Mouse (Mus musculus) MEL (cell line): ENCODE measurements around the gene Bpifc. TPM values are rescaled to one million over a fixed set of nuclear protein-coding genes. Genes with fewer than 3 reads are reported as not detected.

Experiments used
- DNase-seq: peaks from one replicate; pipeline ENCODE4 v3.0.0; 2011; ENCODE audit warnings: low read depth, low spot score
- H3K27ac ChIP-seq: 2 replicates; pipeline ENCODE4 v1.5.1; 2012; ENCODE audit warnings: low read depth, mild to moderate bottlenecking, control low read depth, low read length, moderate library complexity; ENCODE audit not compliant: control insufficient read depth
- H3K27me3 ChIP-seq, 2 experiments: fragments of 150-350 bp in 1 of 2; sonication (generic) in 1 of 2; 2 replicates each; pipeline ENCODE4 v1.6.1; 2012; ENCODE audit warnings: low read length in 2 of 2, mild to moderate bottlenecking in 2 of 2, improper control_type of control experiment in 1 of 2, moderate library complexity in 1 of 2; ENCODE audit not compliant: insufficient read depth in 2 of 2, control insufficient read depth in 1 of 2
- H3K36me3 ChIP-seq, 2 experiments: 2 replicates each; pipeline ENCODE4 v1.6.1; 2012 to 2014; ENCODE audit warnings: low read length in 2 of 2, improper control_type of control experiment in 1 of 2, inconsistent platforms in 1 of 2, mild to moderate bottlenecking in 1 of 2; ENCODE audit not compliant: insufficient read depth in 2 of 2, control insufficient read depth in 1 of 2
- H3K4me1 ChIP-seq, 2 experiments: fragments of 150-350 bp in 1 of 2; sonication (generic) in 1 of 2; 2 replicates each; pipeline ENCODE4 v1.6.1; 2012; ENCODE audit warnings: low read length in 2 of 2, improper control_type of control experiment in 1 of 2, mild to moderate bottlenecking in 1 of 2; ENCODE audit not compliant: insufficient read depth in 2 of 2, control insufficient read depth in 1 of 2
- H3K4me3 ChIP-seq, 2 experiments: fragments of 150-350 bp in 1 of 2; sonication (generic) in 1 of 2; 2 replicates each; pipeline ENCODE4 v1.5.1; 2012; ENCODE audit warnings: low read depth in 2 of 2, low read length in 2 of 2, mild to moderate bottlenecking in 2 of 2, moderate library complexity in 2 of 2, control low read depth in 1 of 2, improper control_type of control experiment in 1 of 2; ENCODE audit not compliant: control insufficient read depth in 1 of 2, insufficient read depth in 1 of 2
- H3K79me2 ChIP-seq: 2 replicates; pipeline ENCODE4 v1.6.1; 2012; ENCODE audit warnings: mild to moderate bottlenecking, low read length, moderate library complexity; ENCODE audit not compliant: control insufficient read depth, poor library complexity, insufficient read depth
- H3K9ac ChIP-seq: 2 replicates; pipeline ENCODE4 v1.6.1; 2012; ENCODE audit warnings: low read depth, mild to moderate bottlenecking, control low read depth, low read length, moderate library complexity; ENCODE audit not compliant: control insufficient read depth, poor library complexity, severe bottlenecking
- H3K9me3 ChIP-seq: fragments of 150-350 bp; sonication (generic); replicated peaks from 2 replicates; pipeline ENCODE4 v1.6.1; 2012; ENCODE audit warnings: mild to moderate bottlenecking, low read length, improper control_type of control experiment, moderate library complexity; ENCODE audit not compliant: insufficient read depth
- CHD2 ChIP-seq: IDR thresholded peaks from 2 replicates; pipeline ENCODE4 v1.6.1; 2011; ENCODE audit warnings: low read length, improper control_type of control experiment
- CTCF ChIP-seq, 3 experiments: IDR thresholded peaks in 2 of 3; conservative IDR thresholded peaks in 1 of 3; 2 replicates each; pipeline ENCODE4 v1.5.1; 2011 to 2012; ENCODE audit warnings: low read length in 3 of 3, low read depth in 2 of 3, mild to moderate bottlenecking in 2 of 3, improper control_type of control experiment in 1 of 3, inconsistent platforms in 1 of 3, mixed read lengths in 1 of 3, moderate library complexity in 1 of 3; ENCODE audit not compliant: control insufficient read depth in 1 of 3, insufficient read depth in 1 of 3, poor library complexity in 1 of 3, severe bottlenecking in 1 of 3
- E2F4 ChIP-seq: IDR thresholded peaks from 2 replicates; pipeline ENCODE4 v1.6.1; 2011; ENCODE audit warnings: low read depth, low read length, improper control_type of control experiment, borderline replicate concordance
- ELF1 ChIP-seq: IDR thresholded peaks from 2 replicates; pipeline ENCODE4 v1.6.1; 2014; ENCODE audit warnings: low read depth, mild to moderate bottlenecking, inconsistent platforms, low read length, improper control_type of control experiment, moderate library complexity
- EP300 ChIP-seq, 2 experiments: IDR thresholded peaks; 2 replicates each; pipeline ENCODE4 v1.6.1; 2011; ENCODE audit warnings: improper control_type of control experiment in 2 of 2, low read length in 2 of 2, low read depth in 1 of 2, mild to moderate bottlenecking in 1 of 2
- ETS1 ChIP-seq: IDR thresholded peaks from 2 replicates; pipeline ENCODE4 v1.6.1; 2012; ENCODE audit warnings: low read depth, mild to moderate bottlenecking, inconsistent platforms, low read length, improper control_type of control experiment, moderate library complexity
- GABPA ChIP-seq: IDR thresholded peaks from 2 replicates; pipeline ENCODE4 v1.6.1; 2012; ENCODE audit warnings: low read depth, mild to moderate bottlenecking, inconsistent platforms, low read length, improper control_type of control experiment, moderate library complexity
- HCFC1 ChIP-seq: IDR thresholded peaks from 2 replicates; pipeline ENCODE4 v1.6.1; 2012; ENCODE audit warnings: low read depth, mild to moderate bottlenecking, inconsistent platforms, low read length, improper control_type of control experiment, moderate library complexity
- KAT2A ChIP-seq: conservative IDR thresholded peaks from 2 replicates; pipeline ENCODE4 v1.6.1; 2012; ENCODE audit warnings: low read depth, low read length, improper control_type of control experiment, inconsistent platforms
- MAFK ChIP-seq: IDR thresholded peaks from 2 replicates; pipeline ENCODE4 v1.6.1; 2011; ENCODE audit warnings: low read depth, mild to moderate bottlenecking, low read length, improper control_type of control experiment, borderline replicate concordance
- MAX ChIP-seq: IDR thresholded peaks from 2 replicates; pipeline ENCODE4 v1.6.1; 2011; ENCODE audit warnings: low read length, improper control_type of control experiment
- MEF2A ChIP-seq: IDR thresholded peaks from 2 replicates; pipeline ENCODE4 v1.6.1; 2014; ENCODE audit warnings: low read depth, mild to moderate bottlenecking, inconsistent platforms, low read length, improper control_type of control experiment; ENCODE audit not compliant: poor library complexity, insufficient replicate concordance, severe bottlenecking; ENCODE audit errors: extremely low read depth
- NRF1 ChIP-seq: IDR thresholded peaks from 2 replicates; pipeline ENCODE4 v1.6.1; 2014; ENCODE audit warnings: low read depth, mild to moderate bottlenecking, inconsistent platforms, low read length, improper control_type of control experiment, moderate library complexity; ENCODE audit not compliant: poor library complexity, insufficient read depth, severe bottlenecking
- POLR2A ChIP-seq, 2 experiments: IDR thresholded peaks; 2 replicates each; pipeline ENCODE4 v1.6.1; 2011 to 2012; ENCODE audit warnings: low read length in 2 of 2, mild to moderate bottlenecking in 2 of 2, control low read depth in 1 of 2, improper control_type of control experiment in 1 of 2, low read depth in 1 of 2, moderate library complexity in 1 of 2; ENCODE audit not compliant: control insufficient read depth in 1 of 2, insufficient read depth in 1 of 2, poor library complexity in 1 of 2
- POLR2AphosphoS5 ChIP-seq: IDR thresholded peaks from 2 replicates; pipeline ENCODE4 v1.6.1; 2012; ENCODE audit warnings: low read depth, borderline replicate concordance, mild to moderate bottlenecking, inconsistent platforms, low read length, moderate library complexity, mixed read lengths
- SIN3A ChIP-seq: IDR thresholded peaks from 2 replicates; pipeline ENCODE4 v1.6.1; 2012; ENCODE audit warnings: low read length, improper control_type of control experiment, inconsistent platforms
- TAL1 ChIP-seq: IDR thresholded peaks from 2 replicates; pipeline ENCODE4 v1.6.1; 2012; ENCODE audit warnings: mild to moderate bottlenecking, inconsistent platforms, low read length, moderate library complexity, mixed read lengths
- TBP ChIP-seq: IDR thresholded peaks from 2 replicates; pipeline ENCODE4 v1.8.0; 2011; ENCODE audit warnings: low read depth, low read length, improper control_type of control experiment
- TCF12 ChIP-seq: IDR thresholded peaks from 2 replicates; pipeline ENCODE4 v1.6.1; 2014; ENCODE audit warnings: low read depth, mild to moderate bottlenecking, inconsistent platforms, low read length, improper control_type of control experiment, moderate library complexity
- USF1 ChIP-seq: IDR thresholded peaks from 2 replicates; pipeline ENCODE4 v1.6.1; 2014; ENCODE audit warnings: low read depth, mild to moderate bottlenecking, inconsistent platforms, low read length, improper control_type of control experiment, moderate library complexity
- ZKSCAN1 ChIP-seq: IDR thresholded peaks from 2 replicates; pipeline ENCODE4 v1.6.1; 2012; ENCODE audit warnings: low read depth, mild to moderate bottlenecking, inconsistent platforms, low read length, improper control_type of control experiment, moderate library complexity
- ZMIZ1 ChIP-seq: IDR thresholded peaks from 2 replicates; pipeline ENCODE4 v1.6.1; 2012; ENCODE audit warnings: low read depth, mild to moderate bottlenecking, inconsistent platforms, low read length, improper control_type of control experiment, moderate library complexity
- polyA plus RNA-seq, 2 experiments: library from polyadenylated mRNA; stranded (reverse) in 1 of 2; unstranded in 1 of 2; fragments of >175 nt in 1 of 2; fragments of >200 nt in 1 of 2; gene quantifications; 2 replicates each; pipeline versions ENCODE4 v1.2.1 to v1.2.4; 2012; ENCODE audit warnings: low replicate concordance in 2 of 2, low read depth in 1 of 2; ENCODE audit not compliant: insufficient read length in 2 of 2, insufficient read depth in 1 of 2, missing spikeins in 1 of 2
- total RNA-seq: library from RNA; depleted of rRNA; stranded (reverse); fragments of 300-350 nt; gene quantifications from 2 replicates; pipeline ENCODE4 v1.2.3, GENCODE M21; 2012

Bpifc gene
- total and polyA plus RNA-seq, 3 experiments = 0.03 TPM; not detected in 2

- peak; percentile 26 for DNase-seq
- Histone ChIP-seq H3K4me1 (peaks cover 0 to 3% of the 10 kb centered on the region in 2 experiments; a peak in 2 of 4 replicates), H3K9me3 (no peaks in the 10 kb centered on the region)
Measured at GRCm38 (mm10) chr10:86056297-86056903, 44.7 kb upstream of the Bpifc start.

GRCm38 (mm10) chr10:86052818-86053522 is 41.3 kb upstream of the Bpifc start:
- Histone ChIP-seq H3K36me3 (peaks cover 0 to 6% of the 10 kb centered on the region in 2 experiments; a peak in 3 of 4 replicates), H3K79me2 (no peaks in the 10 kb centered on the region), H3K9me3 (no peaks in the 10 kb centered on the region), H3K4me3 (no peak overlapping the region)
- DNase-seq = peak; percentile 42
- TF ChIP-seq TAL1 (peak; percentile 62), USF1 (0 out of 2 replicates have a peak, but pooled peaks have one; percentile 7), HCFC1 (no peak), TBP (no peak), TCF12 (peak; percentile 21; the same call in 1 of the 2 replicates), MAFK (no peak), EP300 (IDR thresholded peaks at IDR 0.05; ENCODE audit: low read depth in 1 of 2, low read length in 2 of 2) (peak in 1 of 2 experiments; percentile 63; a peak in 2 of 4 replicates)
- TF ChIP-seq, all 39 proteins: peak for 4
- Histone ChIP-seq H3K4me1 (peaks cover 0 to 3% of the 10 kb centered on the region in 2 experiments; a peak in 2 of 4 replicates), H3K9ac (no peak overlapping the region), H3K27ac (no peak overlapping the region), H3K27me3 (no peaks in the 10 kb centered on the region)

More at GRCm38 (mm10) chr10:86056297-86056903, 44.7 kb upstream of the Bpifc start:
- Histone ChIP-seq H3K27ac (no peak overlapping the region), H3K27me3 (no peaks in the 10 kb centered on the region), H3K9ac (no peak overlapping the region), H3K79me2 (no peaks in the 10 kb centered on the region), H3K4me3 (no peak overlapping the region), H3K36me3 (no peaks in the 10 kb centered on the region; a peak in 2 of 4 replicates)
- TF ChIP-seq ZKSCAN1 (no peak), CTCF (IDR thresholded peaks at IDR 0.05 in 2 of 3, conservative IDR thresholded peaks at IDR 0.05 in 1 of 3; ENCODE audit: control insufficient read depth in 1 of 3, insufficient read depth in 1 of 3, low read depth in 2 of 3, low read length in 3 of 3, poor library complexity in 1 of 3, severe bottlenecking in 1 of 3) (peak in 2 of 3 experiments; percentile 19 to 46; a peak in 4 of 6 replicates)

- peaks cover 0 to 15% of the 10 kb centered on the region in 2 experiments; a peak in 3 of 4 replicates for H3K36me3 ChIP-seq
- no peaks in the 10 kb centered on the region for H3K79me2 ChIP-seq
- no peak for DNase-seq
Measured at GRCm38 (mm10) chr10:86050522-86050921, 38.8 kb upstream of the Bpifc start.

More at GRCm38 (mm10) chr10:86050522-86050921, 38.8 kb upstream of the Bpifc start:
- no peak for TF ChIP-seq KAT2A
- no peak for TF ChIP-seq MAX
- no peak for TF ChIP-seq E2F4
- no peak for TF ChIP-seq NRF1
- TF ChIP-seq TAL1 = no peak
- no peak for TF ChIP-seq POLR2AphosphoS5
- no peak for TF ChIP-seq TBP
- TF ChIP-seq EP300 (IDR thresholded peaks at IDR 0.05; ENCODE audit: low read depth in 1 of 2, low read length in 2 of 2) = no peak
- TF ChIP-seq ETS1 = no peak
- TF ChIP-seq GABPA = no peak
- no peak for TF ChIP-seq ELF1
- TF ChIP-seq ZMIZ1 = no peak
- no peak for TF ChIP-seq HCFC1
- TF ChIP-seq CTCF (IDR thresholded peaks at IDR 0.05 in 2 of 3, conservative IDR thresholded peaks at IDR 0.05 in 1 of 3; ENCODE audit: control insufficient read depth in 1 of 3, insufficient read depth in 1 of 3, low read depth in 2 of 3, low read length in 3 of 3, poor library complexity in 1 of 3, severe bottlenecking in 1 of 3) = no peak
- no peak for TF ChIP-seq POLR2A (IDR thresholded peaks at IDR 0.05; ENCODE audit: control insufficient read depth in 1 of 2, insufficient read depth in 1 of 2, low read depth in 1 of 2, low read length in 2 of 2, poor library complexity in 1 of 2)
- no peak for TF ChIP-seq CHD2
- no peak for TF ChIP-seq MEF2A
- TF ChIP-seq SIN3A = no peak
- Histone ChIP-seq H3K27ac (no peak overlapping the region), H3K27me3 (no peaks in the 10 kb centered on the region), H3K9ac (no peak overlapping the region), H3K4me3 (no peak overlapping the region), H3K4me1 (peaks cover 0 to 3% of the 10 kb centered on the region in 2 experiments; a peak in 2 of 4 replicates), H3K9me3 (no peaks in the 10 kb centered on the region)
